Mouse (Mus musculus) megakaryocyte progenitor cell, adult 5-6 weeks (primary cell): ENCODE measurements around the gene Mrpl30. TPM values are rescaled to one million over a fixed set of nuclear protein-coding genes. Genes with fewer than 3 reads are reported as not detected.

ENCODE experiments used
- ATAC-seq: replicated peaks from 2 replicates; pipeline ENCODE4 v1.8.0; 2016; ENCODE audit warnings: mild to moderate bottlenecking, moderate TSS enrichment, inconsistent platforms; ENCODE audit not compliant: poor library complexity
- total RNA-seq, 2 experiments: library from RNA; stranded (forward) in 1 of 2; stranded (reverse) in 1 of 2; fragments of 157-497, 149-512 nt in 1 of 2; fragments of 200-1000 nt in 1 of 2; gene quantifications; 2 replicates each; pipeline versions ENCODE4 v1.2.3 to v1.2.4; 2015 to 2017

The Mrpl30 gene
- total RNA-seq, 2 experiments from 2014 or later = 248 to 286 TPM

- no peak for ATAC-seq
Measured at GRCm38 (mm10) chr1:37899816-37900215, 9.5 kb downstream of the Mrpl30 start.

GRCm38 (mm10) chr1:37900288-37900687 lies 10.0 kb downstream of the Mrpl30 start:
- no peak for ATAC-seq

- ATAC-seq = peak; percentile 92
Measured at GRCm38 (mm10) chr1:37903178-37903577, 12.9 kb downstream of the Mrpl30 start.

- ATAC-seq = no peak
Measured at GRCm38 (mm10) chr1:37912751-37913150, 22.5 kb downstream of the Mrpl30 start.

GRCm38 (mm10) chr1:37916393-37916792 lies 26.1 kb downstream of the Mrpl30 start, which contains the start of gene Lyg2:
Gene Lyg2, minus strand, starts transcription at chr1:37916493.
- ATAC-seq = no peak

- no peak for ATAC-seq
Measured at GRCm38 (mm10) chr1:37917666-37918065, 27.4 kb downstream of the Mrpl30 start.

- ATAC-seq = no peak
Measured at GRCm38 (mm10) chr1:37918096-37918495, 27.8 kb downstream of the Mrpl30 start.

- ATAC-seq = no peak
Measured at GRCm38 (mm10) chr1:37922536-37922935, 32.3 kb downstream of the Mrpl30 start.

- no peak for ATAC-seq
Measured at GRCm38 (mm10) chr1:37925971-37926370, 35.7 kb downstream of the Mrpl30 start.

GRCm38 (mm10) chr1:37931806-37932205 lies 41.5 kb downstream of the Mrpl30 start:
- ATAC-seq = peak; percentile 17; the same call in 1 of the 2 replicates

Other genes with a start within 250 kb of the Mrpl30 start
- 0.05 and 0.39 TPM in 2 replicates for gene 2010300C02Rik, start 170.4 kb upstream of the Mrpl30 start, total RNA-seq (2015)
- 0.14 and 0.17 TPM in 2 replicates for gene 2010300C02Rik, start 170.4 kb upstream of the Mrpl30 start, total RNA-seq (2017)
- gene Tsga10, start 24.0 kb upstream of the Mrpl30 start, total RNA-seq (2015) = 7.5 and 8.6 TPM in 2 replicates
- gene Tsga10, start 24.0 kb upstream of the Mrpl30 start, total RNA-seq (2017) = 8.1 and 9.6 TPM in 2 replicates
- 4.4 and 5.8 TPM in 2 replicates for gene Lipt1, start 18.7 kb upstream of the Mrpl30 start, total RNA-seq (2015)
- gene Lipt1, start 18.7 kb upstream of the Mrpl30 start, total RNA-seq (2017) = 5.1 and 8.0 TPM in 2 replicates
- 28.2 and 46.0 TPM in 2 replicates for gene Mitd1, start 66 bp upstream of the Mrpl30 start, total RNA-seq (2015)
- gene Mitd1, start 66 bp upstream of the Mrpl30 start, total RNA-seq (2017) = 29.5 and 41.7 TPM in 2 replicates
- gene Lyg2, start 26.0 kb downstream of the Mrpl30 start, total RNA-seq (2015) = not detected in 2 replicates
- not detected in 2 replicates for gene Lyg2, start 26.0 kb downstream of the Mrpl30 start, total RNA-seq (2017)
- not detected in 2 replicates for gene Lyg1, start 67.3 kb downstream of the Mrpl30 start, total RNA-seq (2015)
- not detected in 2 replicates for gene Lyg1, start 67.3 kb downstream of the Mrpl30 start, total RNA-seq (2017)
- 52.8 and 64.3 TPM in 2 replicates for gene Txndc9, start 107.4 kb downstream of the Mrpl30 start, total RNA-seq (2015)
- 42.6 and 51.7 TPM in 2 replicates for gene Txndc9, start 107.4 kb downstream of the Mrpl30 start, total RNA-seq (2017)
- gene Eif5b, start 107.5 kb downstream of the Mrpl30 start, total RNA-seq (2015) = 42.2 and 47.8 TPM in 2 replicates
- gene Eif5b, start 107.5 kb downstream of the Mrpl30 start, total RNA-seq (2017) = 21.8 and 24.6 TPM in 2 replicates
- 41.7 and 48.3 TPM in 2 replicates for gene Rev1, start 239.3 kb downstream of the Mrpl30 start, total RNA-seq (2015)
- 44.6 and 60.9 TPM in 2 replicates for gene Rev1, start 239.3 kb downstream of the Mrpl30 start, total RNA-seq (2017)